Mouse (Mus musculus) liver, adult (tissue): Measurements from ENCODE around the gene Hes3.

Source experiments
- GATA4 ChIP-seq: IDR thresholded peaks from 2 replicates; pipeline ENCODE4 v1.6.1; 2014; ENCODE audit warnings: mild to moderate bottlenecking, low read length; ENCODE audit not compliant: insufficient replicate concordance

Gene Hes3

DNA sequence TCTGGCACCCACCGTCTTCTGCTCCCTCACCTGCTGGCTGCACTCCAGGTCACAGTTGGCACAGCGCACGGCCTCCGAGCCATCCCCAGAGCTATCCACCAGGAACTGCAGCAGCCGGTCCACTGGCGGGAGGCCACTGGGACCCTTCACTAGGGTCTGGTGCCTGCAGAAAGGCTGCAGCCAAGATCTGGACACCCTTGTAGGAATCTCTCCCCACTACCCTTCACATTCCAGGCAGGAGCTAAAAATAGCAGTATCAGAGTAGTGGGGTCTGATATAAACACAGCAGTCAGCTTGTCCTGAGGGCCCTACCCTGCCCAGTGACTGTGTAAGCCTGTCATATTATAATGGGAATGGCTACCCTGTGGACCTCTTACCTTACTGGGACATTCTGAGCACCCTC is 26.2 kb upstream of the Hes3 start:
- no peak for TF ChIP-seq GATA4

DNA sequence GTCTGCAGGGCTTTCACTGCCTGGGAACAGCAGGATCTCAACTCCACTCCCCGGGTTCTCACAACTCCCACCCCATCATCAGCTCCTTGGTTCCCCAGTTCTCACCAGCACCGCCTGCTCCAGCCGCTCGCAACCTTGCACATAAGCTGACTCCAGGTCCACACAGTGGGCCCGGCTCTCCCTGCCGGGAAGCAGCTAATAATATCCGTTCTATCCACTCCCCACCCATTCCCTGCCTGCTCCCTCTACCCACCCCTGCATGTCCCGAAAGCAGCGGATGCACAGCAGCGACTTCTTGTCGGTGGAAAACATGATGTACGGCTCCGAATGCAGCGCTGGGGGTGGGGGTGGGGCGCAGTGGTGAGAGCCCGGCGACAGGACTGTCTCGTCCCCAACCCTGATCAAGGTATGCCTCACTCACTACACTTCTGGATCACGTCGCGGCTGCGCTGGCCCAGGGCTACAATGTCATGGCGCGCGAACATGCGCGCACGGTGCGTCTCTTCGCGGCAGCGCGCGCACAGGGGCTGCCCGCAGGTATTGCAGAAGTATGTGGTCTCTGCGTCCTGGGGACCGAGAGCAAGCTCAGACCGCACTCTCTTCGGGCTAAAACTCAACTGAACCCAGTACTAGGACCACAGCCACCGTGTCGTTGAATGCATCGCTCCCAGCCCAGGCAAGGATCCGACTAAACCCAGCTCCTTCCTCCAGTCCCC is 24.2 kb upstream of the Hes3 start:
- TF ChIP-seq GATA4 = no peak

DNA sequence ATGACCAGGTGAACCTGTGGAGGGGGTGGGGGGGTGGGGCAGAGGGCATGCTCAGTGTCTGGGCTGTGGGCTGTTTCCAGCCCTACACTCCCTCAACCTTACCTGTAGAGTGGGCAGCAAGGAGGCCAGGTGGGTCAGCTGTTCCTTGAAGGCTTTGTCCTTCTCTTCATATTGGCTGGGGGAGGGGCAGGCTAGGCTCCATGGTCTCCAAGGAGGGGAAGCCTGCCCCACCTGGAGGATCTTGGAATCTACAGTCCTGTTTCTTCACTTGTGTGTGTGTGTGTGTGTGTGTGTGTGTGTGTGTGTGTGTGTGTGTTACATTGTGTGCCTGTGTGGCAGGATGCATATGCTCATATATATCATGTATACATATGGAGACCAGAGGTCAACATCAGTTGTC is 22.5 kb upstream of the Hes3 start:
- no peak for TF ChIP-seq GATA4

DNA sequence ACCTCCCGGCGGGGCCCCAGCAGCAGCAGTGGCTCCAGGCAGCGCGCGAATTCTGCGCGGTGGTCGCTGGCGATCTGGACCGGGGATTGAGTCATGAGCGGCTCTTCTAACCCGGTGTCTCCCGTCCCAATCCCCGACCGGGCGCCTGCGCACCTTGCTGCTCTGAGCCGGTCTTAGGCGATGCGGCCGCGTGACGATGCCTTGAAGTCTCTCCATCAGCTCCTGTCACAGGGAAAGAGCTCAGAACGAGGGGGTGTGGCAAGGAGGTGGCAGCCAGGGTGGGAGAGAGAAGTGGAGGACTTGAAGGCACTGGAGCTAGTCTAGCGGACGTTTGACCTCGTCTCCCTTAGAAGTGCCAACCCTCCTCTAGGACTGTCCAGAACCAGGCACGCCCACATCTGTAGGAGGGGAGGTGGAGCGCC is 21.8 kb upstream of the Hes3 start:
- no peak for TF ChIP-seq GATA4

DNA sequence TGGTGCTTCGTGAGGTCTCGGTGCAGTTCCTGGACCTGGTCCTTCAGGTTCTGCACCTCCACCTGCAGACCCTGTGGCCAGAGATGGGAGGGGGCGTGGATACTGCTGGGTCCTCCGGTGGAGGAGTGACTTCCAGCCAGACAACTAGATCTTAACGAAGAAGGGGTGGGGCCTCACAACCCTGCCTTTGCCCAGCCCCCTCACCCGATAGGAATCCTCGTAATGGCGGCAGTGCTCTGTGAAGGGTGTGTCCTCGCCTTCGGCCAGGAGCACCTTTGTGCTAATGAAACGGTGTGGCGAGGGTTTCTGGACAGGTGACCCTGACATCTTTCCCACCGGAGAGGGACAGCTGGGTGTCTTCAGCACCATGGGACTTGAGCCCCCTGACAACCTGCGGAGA is 20.7 kb upstream of the Hes3 start:
- no peak for TF ChIP-seq GATA4

DNA sequence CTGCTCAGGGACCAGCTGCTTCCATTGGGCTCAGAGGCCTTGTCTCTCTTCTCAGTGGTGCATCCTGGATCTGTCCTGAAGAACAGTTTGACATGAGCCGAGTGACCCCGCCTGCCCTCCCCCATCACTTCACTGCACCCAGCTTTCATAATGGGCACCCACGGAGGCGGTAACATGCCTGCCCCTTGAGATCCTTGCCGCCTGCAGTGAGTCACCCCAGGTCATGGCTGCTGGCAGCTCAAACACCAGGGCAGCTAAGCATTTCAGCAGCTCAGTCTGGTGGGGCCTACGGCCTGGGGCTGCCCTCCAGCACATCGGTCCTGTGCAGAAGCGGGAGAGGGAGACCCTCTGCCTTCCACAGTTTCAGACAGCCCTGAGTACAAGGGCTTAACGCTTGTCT is 16.1 kb upstream of the Hes3 start:
- no peak for TF ChIP-seq GATA4

DNA sequence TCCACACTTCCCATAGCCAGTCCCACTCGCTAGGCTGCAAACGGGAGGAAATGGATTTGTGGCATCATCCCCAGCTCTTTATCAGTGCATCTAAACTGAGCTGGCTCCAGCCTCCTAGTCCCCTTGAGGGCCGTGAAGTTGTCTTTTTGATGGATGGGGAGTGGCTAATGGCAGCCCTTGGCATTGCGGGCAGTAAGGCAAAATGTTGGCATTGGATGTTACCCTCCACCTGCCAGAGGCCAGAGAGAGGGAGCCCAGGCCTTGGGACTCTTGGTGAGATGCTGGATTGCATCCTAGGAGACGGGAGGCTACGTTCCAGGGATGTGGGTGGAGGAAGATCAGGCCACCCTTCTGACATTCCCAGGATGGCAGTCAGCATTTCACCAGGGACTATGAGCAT is 14.5 kb upstream of the Hes3 start:
- TF ChIP-seq GATA4 = no peak

DNA sequence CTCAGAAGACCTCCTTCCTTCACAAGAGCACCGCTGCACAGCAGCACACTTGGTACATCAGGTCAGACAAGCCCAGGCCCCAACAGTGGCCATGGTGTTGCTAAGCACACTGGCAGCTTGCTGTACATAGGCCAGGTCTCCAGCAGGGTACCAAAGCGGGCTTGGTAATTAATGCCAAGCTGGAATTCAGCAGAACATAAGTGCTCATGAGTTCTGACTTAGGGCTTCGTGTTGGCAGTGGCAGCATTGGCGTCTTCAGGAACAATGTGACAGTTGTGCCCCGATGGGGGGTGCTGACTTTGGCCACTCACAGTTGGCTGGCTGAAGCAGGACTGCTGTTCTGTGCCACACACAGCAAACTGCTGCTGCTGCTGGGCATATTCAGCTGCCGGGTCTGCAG is 13.2 kb upstream of the Hes3 start:
- no peak for TF ChIP-seq GATA4

DNA sequence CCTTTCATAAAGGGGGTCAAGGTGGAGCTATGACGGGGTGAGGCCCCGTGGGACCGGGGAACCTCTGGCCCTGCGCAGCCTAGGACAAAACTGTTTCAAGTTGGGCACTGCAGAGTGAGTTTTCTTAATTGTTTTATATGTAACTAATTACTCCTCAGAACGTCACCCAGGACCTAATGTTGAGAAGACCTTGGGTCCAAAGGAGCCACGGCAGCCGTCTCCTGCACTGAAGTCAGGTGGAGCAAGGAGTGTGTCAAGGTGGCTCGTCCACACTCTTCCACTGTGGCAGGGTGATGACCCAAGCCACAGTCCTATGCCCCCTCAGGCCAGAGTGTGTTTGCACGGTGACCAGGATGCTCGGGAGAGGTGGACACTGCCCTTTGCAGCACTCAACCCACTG is 11.7 kb upstream of the Hes3 start:
- no peak for TF ChIP-seq GATA4

DNA sequence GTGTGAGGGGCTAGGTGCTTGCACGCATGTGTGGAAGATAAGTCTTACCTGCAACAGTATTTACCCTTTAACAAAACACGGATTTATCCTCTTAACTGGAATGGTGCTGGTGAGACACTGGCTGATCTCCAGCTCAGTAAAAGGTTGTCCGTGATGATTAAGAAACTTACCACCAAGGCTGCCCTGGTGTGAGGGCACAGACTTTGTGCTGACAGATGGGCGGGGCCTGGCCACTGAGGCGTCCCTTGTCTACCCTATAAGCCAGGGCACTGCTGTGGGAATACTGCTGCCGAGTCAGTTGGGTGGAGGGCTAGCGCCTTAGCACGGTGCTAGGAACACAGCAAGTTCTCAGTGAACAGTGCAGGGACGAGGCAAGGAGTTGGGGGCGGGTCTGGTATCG is 10.6 kb upstream of the Hes3 start:
- TF ChIP-seq GATA4 = no peak

DNA sequence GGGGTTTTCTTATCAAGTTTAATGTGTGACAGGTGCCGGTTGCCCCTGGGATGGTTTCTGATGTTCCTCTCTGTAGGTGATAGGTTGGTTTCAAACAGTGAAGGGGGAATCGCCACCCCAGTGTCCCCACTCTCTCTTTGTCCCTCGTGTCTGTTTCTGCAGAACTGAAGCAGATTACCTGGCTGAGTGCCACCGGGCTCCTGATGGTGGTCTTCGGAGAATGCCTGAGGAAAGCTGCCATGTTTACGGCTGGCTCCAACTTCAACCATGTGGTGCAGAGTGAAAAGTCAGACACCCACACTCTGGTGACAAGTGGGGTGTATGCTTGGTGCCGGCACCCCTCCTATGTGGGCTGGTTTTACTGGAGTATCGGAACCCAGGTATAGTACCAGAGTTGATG is 8.9 kb upstream of the Hes3 start:
- TF ChIP-seq GATA4 = no peak

DNA sequence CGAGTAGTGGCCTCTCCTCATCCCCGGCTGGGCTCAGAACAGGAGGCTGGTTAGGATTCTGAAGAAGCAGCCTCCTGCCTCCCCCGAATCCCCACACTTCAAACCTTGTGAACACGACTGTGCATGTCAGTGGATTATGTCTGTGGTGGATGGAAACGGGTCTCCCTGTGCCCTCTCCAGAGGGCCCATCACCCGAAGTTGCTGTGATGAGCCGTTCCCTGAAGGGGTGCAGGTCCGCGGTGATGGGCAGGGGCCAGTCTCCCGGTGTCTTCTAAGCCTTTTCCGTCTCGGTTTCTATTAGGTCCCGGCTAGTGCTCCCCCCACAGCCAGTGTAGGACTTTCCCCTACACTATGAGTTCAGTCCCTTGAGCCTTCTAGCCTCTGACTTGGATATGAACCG is 7.4 kb upstream of the Hes3 start:
- no peak for TF ChIP-seq GATA4

DNA sequence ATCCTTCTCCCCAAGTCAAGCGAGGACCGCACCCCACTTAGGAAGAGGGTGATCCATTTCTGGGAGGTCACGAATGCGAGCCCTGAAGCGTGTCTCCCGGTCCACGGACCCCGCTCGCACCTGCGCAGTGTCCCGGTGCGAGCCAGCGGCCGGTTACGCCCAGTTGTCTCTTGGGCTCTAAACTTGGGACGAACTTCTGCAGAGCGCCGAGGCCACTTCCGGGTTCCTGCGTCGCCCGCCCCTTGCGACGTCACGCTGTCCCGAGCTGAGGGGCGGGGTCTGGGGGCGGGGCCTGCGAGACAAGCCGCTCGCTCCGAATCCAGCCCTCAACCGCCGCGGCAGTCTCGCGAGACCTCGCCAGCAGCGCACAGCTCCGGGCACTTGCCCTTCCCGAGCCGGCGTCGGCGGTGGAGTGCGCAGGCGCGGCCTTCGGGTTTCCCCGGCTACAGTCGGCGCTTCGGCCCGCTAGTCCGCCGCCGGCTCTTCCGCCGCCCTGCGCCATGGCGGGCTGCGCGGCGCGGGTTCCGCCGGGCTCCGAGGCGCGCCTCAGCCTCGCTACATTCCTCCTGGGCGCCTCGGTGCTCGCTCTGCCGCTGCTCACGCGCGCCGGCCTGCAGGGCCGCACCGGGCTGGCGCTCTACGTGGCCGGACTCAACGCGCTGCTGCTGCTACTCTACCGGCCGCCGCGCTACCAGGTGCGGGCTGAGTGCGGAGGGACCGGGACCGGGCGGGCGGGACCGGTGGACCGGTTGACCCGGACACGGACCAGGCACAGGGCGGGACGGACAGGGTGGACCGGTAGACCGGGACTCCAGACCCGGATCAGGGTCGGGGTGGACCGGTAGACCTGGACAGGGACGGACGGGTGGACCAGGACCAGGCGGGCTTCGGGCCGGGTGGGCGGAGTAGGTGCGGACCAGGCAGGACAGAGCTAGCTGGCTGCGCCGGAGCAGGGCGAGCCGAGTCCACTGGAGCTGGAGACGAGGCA is 5.7 kb upstream of the Hes3 start, which contains the start of gene Icmt:
Gene Icmt (plus strand): TSS at position 354 of the 988 bp plus-strand sequence.
- TF ChIP-seq GATA4 = no peak

DNA sequence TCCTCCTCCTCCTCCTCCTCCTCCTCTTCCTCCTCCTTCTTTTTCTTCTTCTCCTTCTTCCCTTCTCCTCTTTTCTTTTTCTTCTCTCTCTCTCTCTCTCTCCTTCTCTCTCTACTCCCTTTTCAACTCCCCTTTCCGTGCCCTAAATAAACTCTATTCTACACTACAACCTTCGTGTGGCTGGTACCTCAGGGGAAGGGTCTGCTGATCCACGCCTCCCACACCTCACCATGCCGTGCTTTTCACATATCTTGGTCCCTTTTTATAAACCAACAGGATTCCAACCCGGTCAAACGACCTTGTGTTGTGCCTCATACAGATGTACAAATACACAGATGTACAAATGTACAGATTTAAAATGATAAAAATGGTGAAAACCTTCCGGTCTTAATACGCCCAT is 4.9 kb upstream of the Hes3 start:
- TF ChIP-seq GATA4 = no peak

DNA sequence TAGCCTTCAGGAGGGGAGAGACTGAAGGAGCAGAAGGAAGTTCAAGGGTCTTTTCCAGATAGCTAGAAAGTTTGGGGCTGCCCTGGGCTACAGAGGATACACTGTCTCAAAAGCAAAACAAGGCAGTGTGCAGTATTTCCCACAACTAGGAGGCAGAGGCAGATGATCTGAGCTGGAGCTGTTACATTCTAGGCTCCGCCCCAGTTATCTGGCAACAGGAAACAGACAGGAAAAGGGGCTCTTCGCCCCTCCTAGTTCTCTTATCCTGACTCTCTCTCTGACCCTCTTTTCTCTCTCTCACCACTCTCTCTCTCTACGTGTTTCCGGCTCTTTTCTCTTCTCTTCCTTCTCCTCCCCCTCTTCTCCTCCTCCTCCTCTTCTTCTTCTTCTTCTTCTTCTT is 4.5 kb upstream of the Hes3 start:
- no peak for TF ChIP-seq GATA4

DNA sequence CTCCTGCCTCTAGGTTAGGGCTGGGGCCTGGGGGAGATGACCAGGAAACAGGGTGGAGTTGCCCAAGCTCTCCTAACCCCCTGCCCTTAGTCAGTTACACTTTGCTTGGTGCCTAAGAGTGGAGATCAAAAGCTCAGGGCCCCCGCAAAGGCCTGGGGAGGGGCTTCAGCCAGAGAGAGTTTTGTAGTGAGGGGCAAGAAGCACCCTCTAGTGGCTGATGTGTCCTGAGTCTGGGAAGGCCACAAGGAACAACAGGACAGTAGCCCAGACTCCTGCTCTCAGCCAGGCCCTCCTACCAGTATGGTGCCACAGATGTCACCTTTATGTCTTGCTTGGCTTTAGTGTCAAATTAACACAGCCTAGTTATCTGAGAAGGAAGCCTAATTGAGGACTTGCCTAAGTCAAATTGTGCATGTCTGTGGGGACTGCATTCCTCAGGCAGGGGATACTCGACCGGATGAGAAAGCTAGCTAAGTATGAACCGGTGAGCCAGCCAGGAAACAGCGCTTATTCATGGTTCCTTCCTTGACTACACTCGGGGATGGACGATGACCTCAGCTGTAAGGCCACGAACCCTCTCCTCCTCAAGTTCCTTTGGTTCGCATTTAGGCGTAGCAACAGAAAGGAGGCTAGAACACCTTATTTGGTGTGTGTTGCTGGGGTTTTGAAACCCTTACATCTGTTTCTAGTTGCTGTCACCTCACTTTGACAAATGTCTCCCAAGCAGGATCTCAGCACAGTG is 2.9 kb upstream of the Hes3 start:
- TF ChIP-seq GATA4 = no peak

DNA sequence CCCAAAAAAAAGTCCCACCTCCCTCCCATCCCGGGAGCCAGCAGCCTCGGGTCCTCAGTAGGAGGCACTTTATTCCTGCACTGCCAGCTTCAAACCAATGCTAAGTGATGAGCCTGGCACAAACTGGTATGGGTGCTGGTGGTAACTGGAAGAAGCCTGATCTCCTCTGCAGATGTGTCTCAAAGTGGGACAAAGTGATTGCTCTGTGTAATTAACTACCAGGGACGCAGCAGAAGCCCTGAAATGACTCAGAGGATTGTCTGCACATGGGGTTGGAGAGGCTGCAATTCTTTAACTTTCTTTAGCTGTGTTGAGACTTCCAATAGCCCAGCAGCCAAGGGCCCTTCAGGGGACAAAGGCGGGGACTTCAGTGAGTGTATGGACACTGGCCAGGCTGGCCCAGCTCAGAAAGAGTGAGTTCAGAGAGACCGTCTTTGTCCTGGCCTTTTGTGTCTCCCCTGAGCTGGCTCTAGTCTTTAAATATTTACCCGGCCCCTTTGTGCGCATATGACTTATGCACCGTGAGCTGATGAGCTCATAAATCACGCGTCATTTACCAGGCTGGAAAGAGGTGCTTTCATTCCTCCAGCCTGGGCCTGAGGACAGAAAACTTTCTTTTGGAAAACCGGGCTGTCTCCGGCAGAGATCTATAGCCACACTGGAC is 772 bp upstream of the Hes3 start:
- TF ChIP-seq GATA4 = no peak
